Mouse (Mus musculus): ENCODE data around the gene Hcrt. TPM values are rescaled to one million over a fixed set of nuclear protein-coding genes. Genes with fewer than 3 reads are reported as not detected.

Gene Hcrt
- total RNA-seq, 4 experiments from 2014 or later = not detected

DNA sequence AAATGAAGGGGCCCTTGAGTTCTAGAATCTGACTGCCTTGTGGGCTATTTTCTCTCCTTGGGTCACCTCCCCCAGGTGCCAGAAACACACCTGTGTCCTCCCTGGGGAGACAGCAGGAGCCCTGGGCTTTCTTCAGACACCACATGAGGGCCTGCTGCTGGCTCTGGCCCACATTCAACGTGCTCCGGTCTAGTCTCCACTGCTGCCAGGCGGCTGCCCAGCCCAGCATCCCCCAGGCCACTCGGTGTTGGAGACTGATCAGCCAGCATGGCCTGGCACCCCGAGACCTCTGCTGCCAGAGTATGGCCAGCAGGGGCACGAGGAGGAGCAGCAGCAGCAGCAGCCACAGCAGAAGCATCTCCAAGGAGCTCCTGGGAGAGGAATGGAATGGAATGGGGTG is 7.2 kb upstream of the Hcrt start:
- no peak for DNase-seq (ENCODE audit: low spot score in 2 of 2)

GRCm38 (mm10) chr11:100767871-100768270 is 5.1 kb upstream of the Hcrt start:
- no peak for DNase-seq (ENCODE audit: low spot score in 2 of 2)

GRCm38 (mm10) chr11:100766726-100767125 is 4.0 kb upstream of the Hcrt start:
- DNase-seq (ENCODE audit: low spot score in 2 of 2) = no peak

GRCm38 (mm10) chr11:100761547-100762045 is 1.1 kb downstream of the Hcrt start:
- DNase-seq (ENCODE audit: low spot score in 2 of 2) = peak; percentile 78 to 90

GRCm38 (mm10) chr11:100759611-100760233 is 3.0 kb downstream of the Hcrt start, which contains the start of gene Kcnh4:
Gene Kcnh4, minus strand, starts transcription at chr11:100759942.
- DNase-seq (ENCODE audit: low spot score in 2 of 2) = peak; percentile 85 to 87

DNA sequence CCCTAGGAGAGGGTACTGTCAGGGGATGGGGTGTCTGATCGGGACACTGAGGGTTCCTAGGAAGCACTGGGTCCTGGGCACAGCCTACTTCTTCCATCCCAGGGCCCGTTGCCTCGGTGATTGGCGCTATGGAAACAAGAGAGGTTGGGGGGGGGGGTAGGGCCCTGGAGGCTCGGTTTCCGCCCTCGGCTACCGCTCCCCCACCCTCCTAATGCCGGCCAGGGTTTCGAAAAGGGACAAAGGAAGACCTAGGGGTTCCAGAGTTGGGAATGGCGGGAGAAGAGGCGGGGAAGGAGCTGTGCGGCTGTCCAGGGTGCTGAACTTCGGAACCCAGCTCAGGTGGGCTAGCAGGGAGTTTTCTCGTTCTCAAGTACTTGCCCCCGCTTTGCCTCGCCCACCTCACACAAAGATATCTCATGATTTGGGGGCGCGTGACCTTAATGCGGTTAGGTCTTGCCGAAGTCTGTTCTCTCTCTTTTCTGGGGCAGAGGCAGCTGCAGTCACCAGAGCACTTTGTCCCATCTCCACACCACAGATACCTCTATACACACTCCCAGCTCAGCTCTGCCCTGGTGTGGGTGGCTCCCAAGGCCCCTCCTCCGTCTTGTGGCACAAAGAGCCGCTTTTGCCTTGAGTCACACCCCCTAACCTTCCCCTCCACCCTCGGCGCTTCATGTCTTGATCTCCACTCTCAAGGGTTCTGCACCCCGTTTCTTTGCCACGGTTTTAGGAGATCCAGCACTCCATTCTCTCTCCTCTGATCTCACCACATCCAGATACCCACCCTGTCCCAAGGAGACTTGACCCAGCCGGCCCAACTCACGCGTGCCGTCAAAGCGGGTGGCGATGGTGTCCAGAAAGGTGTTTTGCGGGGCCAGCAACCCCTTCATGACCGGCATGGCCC is 3.8 kb downstream of the Hcrt start:
- DNase-seq (ENCODE audit: low spot score in 2 of 2) = no peak

- no peak for DNase-seq (ENCODE audit: low spot score in 2 of 2)
These were observed 5.2 kb downstream of the Hcrt start for GRCm38 (mm10) chr11:100757566-100757965.

DNA sequence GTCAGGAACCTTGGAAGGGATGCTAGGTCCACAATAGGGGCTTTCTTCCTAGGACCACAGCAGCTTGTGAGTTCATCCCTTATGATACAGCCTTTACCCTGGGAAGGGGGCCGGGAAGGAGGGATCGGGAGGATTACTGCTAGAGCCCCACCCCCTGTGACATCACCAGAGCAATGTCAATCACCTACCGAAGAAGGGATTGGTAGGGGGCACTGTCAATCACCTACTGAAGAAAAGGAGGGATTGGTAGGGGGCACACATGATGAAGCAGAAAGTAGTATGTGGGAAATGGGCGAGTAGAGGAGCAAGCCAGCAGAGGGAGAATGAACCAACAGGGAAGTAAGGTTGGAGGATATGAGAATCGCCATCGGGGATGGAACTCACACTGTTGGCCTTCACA is 6.3 kb downstream of the Hcrt start:
- no peak for DNase-seq (ENCODE audit: low spot score in 2 of 2)

DNA sequence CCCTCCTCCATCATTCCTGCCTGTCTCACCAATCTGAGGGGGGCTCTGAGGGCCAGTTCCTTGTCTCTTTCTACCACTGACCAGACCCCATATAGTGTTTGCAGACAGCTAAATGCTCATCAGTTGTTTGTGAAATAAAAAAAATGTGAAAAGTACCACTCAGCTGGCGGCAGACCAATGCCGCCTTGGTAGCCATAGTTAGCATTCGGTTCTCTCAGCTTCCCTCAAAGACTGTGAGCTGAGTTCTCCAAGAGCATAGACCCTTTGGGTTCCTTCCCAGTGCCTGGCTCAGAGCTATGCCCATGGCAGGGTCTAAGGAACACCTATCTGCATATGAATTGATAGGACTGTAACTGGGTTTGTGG is 8.1 kb downstream of the Hcrt start:
- no peak for DNase-seq (ENCODE audit: low spot score in 2 of 2)

- DNase-seq (ENCODE audit: low spot score in 2 of 2) = no peak
These were observed 8.6 kb downstream of the Hcrt start for GRCm38 (mm10) chr11:100754021-100754692.

GRCm38 (mm10) chr11:100752294-100752693 is 10.4 kb downstream of the Hcrt start:
- DNase-seq (ENCODE audit: low spot score in 2 of 2) = no peak

DNA sequence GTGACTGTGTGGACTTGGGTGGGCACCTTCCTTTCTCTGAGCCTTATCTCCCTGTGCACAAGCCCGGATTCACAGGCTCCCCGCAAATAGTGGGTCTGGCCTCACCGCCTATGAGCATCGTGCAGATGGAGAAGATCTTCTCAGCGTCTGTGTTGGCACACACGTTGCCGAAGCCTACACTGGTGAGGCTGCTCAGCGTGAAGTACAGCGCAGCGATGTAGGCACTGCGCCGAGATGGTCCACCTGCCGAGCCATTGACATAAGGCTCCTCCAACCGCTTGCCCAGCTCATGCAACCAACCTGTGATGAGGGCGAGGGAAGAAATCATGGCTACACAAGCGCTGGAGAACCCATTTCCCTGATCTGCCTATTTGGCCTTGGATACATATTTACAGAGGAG is 12.6 kb downstream of the Hcrt start:
- peak in 1 of 2 experiments; percentile 61 for DNase-seq (ENCODE audit: low spot score in 2 of 2)

- DNase-seq (ENCODE audit: low spot score in 2 of 2) = no peak
These were observed 13.3 kb downstream of the Hcrt start for GRCm38 (mm10) chr11:100749469-100749868.

DNA sequence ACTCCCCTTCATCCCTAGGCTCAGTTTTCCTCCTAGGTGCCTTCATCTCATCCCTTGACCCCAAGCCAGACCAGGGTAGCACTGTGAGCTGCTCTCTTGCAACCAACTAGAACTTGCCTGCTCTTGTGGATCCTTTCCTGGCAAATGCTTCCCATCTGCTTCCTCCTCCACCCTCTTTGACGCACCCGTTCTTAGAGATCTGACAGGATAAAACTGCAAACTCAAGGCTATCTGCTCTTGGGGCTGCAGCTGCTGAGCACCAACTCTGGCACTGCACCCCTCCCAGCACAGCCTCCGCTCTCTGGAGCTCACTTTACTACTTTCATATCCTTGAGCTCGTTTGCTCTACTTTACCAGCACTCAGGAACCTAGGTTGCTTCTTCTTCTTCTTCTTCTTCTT is 14.1 kb downstream of the Hcrt start:
- DNase-seq (ENCODE audit: low spot score in 2 of 2) = no peak

GRCm38 (mm10) chr11:100747114-100747513 is 15.6 kb downstream of the Hcrt start:
- no peak for DNase-seq (ENCODE audit: low spot score in 2 of 2)

GRCm38 (mm10) chr11:100746546-100746945 is 16.2 kb downstream of the Hcrt start:
- no peak for DNase-seq (ENCODE audit: low spot score in 2 of 2)

DNA sequence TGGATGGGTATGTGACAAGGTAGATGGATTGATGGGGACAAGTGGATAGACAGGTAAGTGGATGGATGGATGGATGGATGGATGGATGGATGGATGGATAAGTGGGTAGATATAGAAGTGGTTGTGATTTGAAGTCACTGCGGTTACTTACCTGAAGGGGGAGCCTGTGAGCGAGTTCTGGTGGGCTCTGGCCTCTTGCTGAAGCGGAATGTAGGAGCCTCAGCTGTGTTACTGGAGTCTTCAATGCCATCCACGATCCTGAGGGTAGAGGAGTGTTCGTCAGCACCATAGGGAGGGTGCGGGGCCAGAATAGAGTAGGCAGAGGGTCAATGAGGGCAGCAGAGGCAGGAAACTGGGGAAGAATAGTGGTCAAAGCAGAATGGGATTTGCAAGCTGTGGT is 17.6 kb downstream of the Hcrt start:
- DNase-seq (ENCODE audit: low spot score in 2 of 2) = no peak

DNA sequence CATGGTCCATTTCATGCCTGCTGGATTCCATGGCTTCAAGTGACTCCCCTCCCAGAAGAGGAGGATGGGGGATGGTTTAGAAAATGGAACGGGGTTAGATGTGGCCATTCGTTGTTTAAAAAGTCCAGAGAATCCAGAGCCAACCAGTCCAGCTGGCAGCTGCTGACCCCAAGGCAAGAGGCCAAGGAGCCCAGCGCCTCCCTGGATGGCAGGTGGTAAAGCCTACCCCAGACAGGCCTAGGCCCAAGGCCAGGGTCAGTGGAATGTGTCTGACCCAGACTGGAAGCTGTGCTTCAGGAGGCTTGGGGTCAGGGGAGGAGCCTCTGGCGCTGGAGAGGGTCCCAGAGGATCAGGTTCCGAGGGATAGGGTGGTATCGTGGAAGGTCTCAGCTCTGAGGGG is 21.4 kb downstream of the Hcrt start:
- no peak for DNase-seq (ENCODE audit: low spot score in 2 of 2)

DNA sequence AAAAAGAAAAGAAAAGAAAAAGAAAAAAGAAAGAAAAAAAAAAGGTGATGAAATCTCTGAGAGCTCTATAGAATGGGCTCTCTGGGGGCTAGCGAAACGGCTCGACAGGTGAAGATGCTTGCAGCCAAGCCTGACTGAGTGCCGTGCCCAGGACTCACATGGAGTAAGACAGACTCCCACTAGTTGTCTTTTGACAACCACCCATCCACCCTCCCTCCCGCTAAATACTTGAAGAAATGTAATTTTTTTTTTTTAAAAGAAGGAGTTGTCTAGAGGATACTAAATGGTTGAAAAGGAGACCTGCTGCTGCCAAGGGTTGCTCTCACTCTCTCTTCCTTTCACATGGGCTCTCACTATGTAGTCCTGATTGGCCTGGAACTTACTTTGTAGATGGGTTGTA is 24.0 kb downstream of the Hcrt start:
- no peak for DNase-seq (ENCODE audit: low spot score in 2 of 2)

GRCm38 (mm10) chr11:100738066-100738604 is 24.6 kb downstream of the Hcrt start, which contains the start of gene Rab5c:
Gene Rab5c, minus strand, starts transcription at chr11:100738215.
- DNase-seq (ENCODE audit: low spot score in 2 of 2) = peak; percentile 99

DNA sequence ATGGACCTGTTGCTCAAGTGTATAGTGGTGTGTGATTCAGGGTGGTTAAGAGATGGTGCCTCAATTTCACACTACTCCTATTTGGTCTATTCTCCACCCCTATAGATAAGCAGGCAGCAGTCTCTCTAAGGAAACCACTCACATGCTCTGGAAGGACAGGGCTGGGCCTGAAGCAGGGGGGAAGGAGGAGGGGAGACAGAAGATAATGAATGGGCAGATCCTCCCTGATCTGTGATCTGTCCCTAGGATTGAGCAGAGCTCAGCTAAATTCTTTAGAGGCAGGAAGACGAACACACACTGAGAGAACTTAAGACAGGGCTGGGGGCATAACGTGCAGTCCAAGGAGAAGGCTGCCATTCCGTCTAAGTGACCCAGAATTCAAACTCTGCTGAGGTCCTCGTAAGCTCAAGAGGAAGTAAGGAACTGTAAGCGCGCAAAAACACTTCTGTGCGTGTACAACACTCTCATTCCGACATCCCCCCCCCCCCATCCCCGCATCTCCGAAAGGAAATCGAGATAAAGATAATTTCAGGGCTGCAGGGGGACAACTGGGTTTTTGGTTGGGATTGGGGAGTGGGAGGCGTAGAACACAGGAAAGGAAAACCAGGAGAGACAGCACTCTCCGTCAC is 25.5 kb downstream of the Hcrt start:
- no peak for DNase-seq (ENCODE audit: low spot score in 2 of 2)
